Mouse (Mus musculus): Measurements from ENCODE around the gene Slc31a1. TPM values are rescaled to one million over a fixed set of nuclear protein-coding genes. Genes with fewer than 3 reads are reported as not detected.

The Slc31a1 gene
- polyA plus RNA-seq, 1 experiment from 2014 or later: 133 TPM

GRCm38 (mm10) chr4:62322684-62323083, 37.8 kb upstream of the Slc31a1 start:
- Histone ChIP-seq H3K4me1 (replicated peaks; ENCODE audit: control insufficient read depth, insufficient read depth, low read length) (no peaks in the 10 kb centered on the region), H3K9me3 (ENCODE audit: control insufficient read depth) (no peaks in the 10 kb centered on the region), H3K27ac (ENCODE audit: low read depth, low read length) (no peak overlapping the region), H3K9ac (ENCODE audit: low read depth, low read length) (no peak overlapping the region), H3K4me3 (ENCODE audit: low read depth, low read length) (no peak overlapping the region), H3K36me3 (ENCODE audit: control insufficient read depth, insufficient read depth) (peaks cover 81% of the 10 kb centered on the region), H3K27me3 (replicated peaks; ENCODE audit: control insufficient read depth, insufficient read depth, low read length) (no peaks in the 10 kb centered on the region), H3K4me2 (replicated peaks; ENCODE audit: low read depth) (no peak overlapping the region)
- 78% methylated on average over 3 of the region's 3 CpGs for WGBS
- no peak for ATAC-seq
- TF ChIP-seq CTCF (IDR thresholded peaks at IDR 0.05; ENCODE audit: low read depth): no peak

- Histone ChIP-seq H3K4me2 (replicated peaks; ENCODE audit: low read depth) (no peak overlapping the region), H3K36me3 (ENCODE audit: control insufficient read depth, insufficient read depth) (peaks cover 70% of the 10 kb centered on the region), H3K27me3 (replicated peaks; ENCODE audit: control insufficient read depth, insufficient read depth, low read length) (no peaks in the 10 kb centered on the region), H3K27ac (ENCODE audit: low read depth, low read length) (no peak overlapping the region), H3K4me1 (replicated peaks; ENCODE audit: control insufficient read depth, insufficient read depth, low read length) (no peaks in the 10 kb centered on the region), H3K9ac (ENCODE audit: low read depth, low read length) (no peak overlapping the region), H3K9me3 (ENCODE audit: control insufficient read depth) (no peaks in the 10 kb centered on the region), H3K4me3 (ENCODE audit: low read depth, low read length) (no peak overlapping the region)
- no peak for TF ChIP-seq CTCF (IDR thresholded peaks at IDR 0.05; ENCODE audit: low read depth)
- ATAC-seq: 0 out of 2 replicates have a peak, but pooled peaks have one; percentile 13
Measured at GRCm38 (mm10) chr4:62326111-62326510, 34.4 kb upstream of the Slc31a1 start.

DNA sequence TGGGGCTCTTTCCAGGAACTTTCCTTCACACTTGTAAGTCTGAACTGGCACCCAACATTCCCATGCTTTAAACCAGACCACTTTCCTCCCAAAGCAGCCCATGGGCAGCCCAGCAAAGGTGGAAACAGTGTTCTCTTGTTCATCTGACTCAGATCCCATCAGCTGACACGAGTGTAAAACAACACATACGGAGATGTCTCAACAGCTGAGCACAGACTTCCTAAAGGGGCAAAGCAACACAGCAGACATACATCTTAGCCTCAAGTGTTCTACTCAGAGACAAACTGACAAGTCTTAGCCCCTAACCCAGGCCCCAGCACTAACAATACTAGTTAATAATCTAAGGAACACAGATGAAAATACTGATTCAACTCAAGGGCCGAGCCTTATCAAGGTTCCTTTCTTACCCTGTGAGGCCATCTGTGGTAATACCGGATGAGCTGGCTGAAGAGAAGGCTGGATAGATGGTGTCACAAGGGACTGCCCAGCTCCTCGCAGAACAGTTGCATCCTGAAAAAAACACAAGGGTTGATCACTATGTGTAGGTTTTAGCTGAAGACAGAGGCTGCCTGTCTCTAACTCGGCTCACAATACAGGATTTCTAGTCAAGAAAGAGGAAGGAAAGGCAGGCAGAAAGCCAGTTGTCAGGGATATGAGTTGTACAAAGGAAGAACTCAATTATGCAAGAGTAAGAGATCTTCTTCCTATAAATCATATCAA, 31.4 kb upstream of the Slc31a1 start:
- Histone ChIP-seq H3K27ac (ENCODE audit: low read depth, low read length) (peak overlapping the region; percentile 15; the same call in 1 of the 2 replicates), H3K4me3 (ENCODE audit: low read depth, low read length) (no peak overlapping the region), H3K4me2 (replicated peaks; ENCODE audit: low read depth) (no peak overlapping the region), H3K9me3 (ENCODE audit: control insufficient read depth) (no peaks in the 10 kb centered on the region), H3K36me3 (ENCODE audit: control insufficient read depth, insufficient read depth) (peaks cover 59% of the 10 kb centered on the region), H3K9ac (ENCODE audit: low read depth, low read length) (no peak overlapping the region), H3K27me3 (replicated peaks; ENCODE audit: control insufficient read depth, insufficient read depth, low read length) (no peaks in the 10 kb centered on the region), H3K4me1 (replicated peaks; ENCODE audit: control insufficient read depth, insufficient read depth, low read length) (no peaks in the 10 kb centered on the region)
- 59% methylated on average over 6 of the region's 6 CpGs for WGBS
- ATAC-seq: no peak
- no peak for TF ChIP-seq CTCF (IDR thresholded peaks at IDR 0.05; ENCODE audit: low read depth)

GRCm38 (mm10) chr4:62331977-62332376, 28.6 kb upstream of the Slc31a1 start:
- WGBS: 73% methylated on average over 5 of the region's 5 CpGs
- no peak overlapping the region for H3K9ac ChIP-seq (ENCODE audit: low read depth, low read length)
- no peaks in the 10 kb centered on the region for H3K4me1 ChIP-seq (replicated peaks; ENCODE audit: control insufficient read depth, insufficient read depth, low read length)
- ATAC-seq: no peak
- H3K36me3 ChIP-seq (ENCODE audit: control insufficient read depth, insufficient read depth): peaks cover 66% of the 10 kb centered on the region
- H3K27me3 ChIP-seq (replicated peaks; ENCODE audit: control insufficient read depth, insufficient read depth, low read length): no peaks in the 10 kb centered on the region
- H3K4me2 ChIP-seq (replicated peaks; ENCODE audit: low read depth): no peak overlapping the region
- peak; percentile 59 for TF ChIP-seq CTCF (IDR thresholded peaks at IDR 0.05; ENCODE audit: low read depth)
- H3K27ac ChIP-seq (ENCODE audit: low read depth, low read length): no peak overlapping the region
- H3K9me3 ChIP-seq (ENCODE audit: control insufficient read depth): no peaks in the 10 kb centered on the region
- H3K4me3 ChIP-seq (ENCODE audit: low read depth, low read length): no peak overlapping the region

GRCm38 (mm10) chr4:62338536-62338935, 22.0 kb upstream of the Slc31a1 start:
- peaks cover 60% of the 10 kb centered on the region for H3K36me3 ChIP-seq (ENCODE audit: control insufficient read depth, insufficient read depth)
- 94% methylated on average over 5 of the region's 5 CpGs for WGBS
- no peak overlapping the region for H3K27ac ChIP-seq (ENCODE audit: low read depth, low read length)
- ATAC-seq: no peak
- H3K4me3 ChIP-seq (ENCODE audit: low read depth, low read length): no peak overlapping the region
- no peaks in the 10 kb centered on the region for H3K4me1 ChIP-seq (replicated peaks; ENCODE audit: control insufficient read depth, insufficient read depth, low read length)
- no peaks in the 10 kb centered on the region for H3K27me3 ChIP-seq (replicated peaks; ENCODE audit: control insufficient read depth, insufficient read depth, low read length)
- no peak for TF ChIP-seq CTCF (IDR thresholded peaks at IDR 0.05; ENCODE audit: low read depth)
- no peaks in the 10 kb centered on the region for H3K9me3 ChIP-seq (ENCODE audit: control insufficient read depth)
- no peak overlapping the region for H3K9ac ChIP-seq (ENCODE audit: low read depth, low read length)
- H3K4me2 ChIP-seq (replicated peaks; ENCODE audit: low read depth): no peak overlapping the region

DNA sequence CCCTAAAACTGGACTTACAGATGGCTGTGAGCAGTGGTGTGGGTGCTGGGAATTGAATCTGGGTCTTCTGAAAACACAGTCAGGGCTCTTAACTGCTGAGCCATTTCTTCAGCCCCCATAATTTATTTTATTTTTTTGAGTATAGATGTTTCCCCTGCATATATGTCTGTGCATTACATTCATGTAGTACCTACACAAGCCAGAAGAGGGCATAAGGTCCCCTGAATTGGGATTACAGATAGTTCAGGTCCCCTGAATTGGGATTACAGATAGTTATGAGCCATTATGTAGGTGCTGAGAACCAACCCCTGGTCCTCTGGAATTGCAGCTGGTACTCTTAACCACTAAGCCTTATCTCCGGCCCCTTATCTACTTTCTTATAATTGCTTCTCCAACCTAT, 16.5 kb upstream of the Slc31a1 start:
- WGBS: 83% methylated on average over 1 of the region's 1 CpGs
- TF ChIP-seq CTCF (IDR thresholded peaks at IDR 0.05; ENCODE audit: low read depth): peak; percentile 59
- peaks cover 2% of the 10 kb centered on the region; the same call in 1 of the 2 replicates for H3K4me1 ChIP-seq (replicated peaks; ENCODE audit: control insufficient read depth, insufficient read depth, low read length)
- H3K4me3 ChIP-seq (ENCODE audit: low read depth, low read length): no peak overlapping the region
- ATAC-seq: no peak
- H3K4me2 ChIP-seq (replicated peaks; ENCODE audit: low read depth): no peak overlapping the region
- H3K27me3 ChIP-seq (replicated peaks; ENCODE audit: control insufficient read depth, insufficient read depth, low read length): no peaks in the 10 kb centered on the region
- H3K27ac ChIP-seq (ENCODE audit: low read depth, low read length): no peak overlapping the region
- H3K36me3 ChIP-seq (ENCODE audit: control insufficient read depth, insufficient read depth): peaks cover 50% of the 10 kb centered on the region
- H3K9me3 ChIP-seq (ENCODE audit: control insufficient read depth): no peaks in the 10 kb centered on the region
- no peak overlapping the region for H3K9ac ChIP-seq (ENCODE audit: low read depth, low read length)
